27 mouse cellular contexts compared by ENCODE assay signal in the genomic region with DNA sequence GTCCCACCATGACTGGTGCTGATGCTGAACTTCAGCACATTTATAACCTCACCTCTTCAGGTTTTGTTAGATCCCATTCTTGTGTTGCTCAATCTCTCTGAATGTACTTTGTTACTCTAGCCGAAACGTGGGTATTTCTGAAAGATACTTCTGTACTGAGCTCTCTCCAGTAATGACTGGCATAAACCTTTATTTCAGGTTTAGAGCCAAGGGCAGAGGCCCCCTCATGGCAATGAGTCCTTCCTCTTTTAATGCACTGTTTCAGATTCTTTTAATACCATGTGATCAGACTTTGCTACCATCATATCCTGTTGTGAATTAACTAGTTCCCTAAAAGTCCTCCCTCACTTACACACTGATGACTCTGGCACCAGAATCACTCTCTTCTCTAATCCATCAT. TPM values are rescaled to one million over a fixed set of nuclear protein-coding genes. Genes with fewer than 3 reads are reported as not detected.
A peak's percentile ranks its signal among the peaks of the same experiment; 100 is the strongest.
DNase-seq lines count a peak whose midpoint lies in the region; ATAC-seq and TF ChIP-seq lines count a peak whose summit lies in the region.
"Had no signal": no experiment of that assay in that cellular context is flagged by ENCODE, and none has a peak within 500 bp of the region (broad histone marks: within the 10 kb centered on the region; RNA-seq: fewer than 3 reads in every experiment).

No protein-coding gene starts in this region.

- H3K4me3 ChIP-seq in liver, postnatal 0 days (ENCODE audit: low read depth, low read length), result no peak overlapping the region
- H3K4me3 ChIP-seq: embryonic facial prominence, embryonic 15.5 days; gastrocnemius, adult 2 months; hindbrain, embryonic 10.5 days; limb, embryonic 13.5 days; midbrain, embryonic 13.5 days; neural tube, embryonic 15.5 days had no signal

- no peak for TF ChIP-seq CTCF in liver, postnatal 0 days (IDR thresholded peaks at IDR 0.05; ENCODE audit: low read depth)

- no peak overlapping the region for H3K27ac ChIP-seq in liver, postnatal 0 days (ENCODE audit: low read depth)
- H3K27ac ChIP-seq: embryonic facial prominence, embryonic 15.5 days; gastrocnemius, adult 2 months; hindbrain, embryonic 10.5 days; hindbrain, postnatal 0 days; kidney, postnatal 0 days; limb, embryonic 13.5 days; midbrain, embryonic 13.5 days; neural tube, embryonic 15.5 days; stomach, postnatal 0 days had no signal

- peak; percentile 47; the same call in 1 of the 2 replicates for ATAC-seq in liver, postnatal 0 days
- ATAC-seq in granulocyte monocyte progenitor cell, adult 5-6 weeks (replicated peaks; ENCODE audit: poor library complexity, severe bottlenecking), result peak; percentile 100
- peak; percentile 97 for ATAC-seq in neutrophil, adult 5-6 weeks (ENCODE audit: extremely low read depth, insufficient number of reproducible peaks, low FRiP score, poor library complexity, severe bottlenecking)
- ATAC-seq in frontal cortex, adult (ENCODE audit: low TSS enrichment), result no peak
- ATAC-seq: activated CD4-positive, CD25-positive, alpha-beta regulatory T cell, adult 4 months; forebrain, postnatal 0 days; hindbrain, postnatal 0 days; intestine, postnatal 0 days; midbrain, embryonic 13.5 days; Patski had no signal

- TF ChIP-seq EP300 in liver, postnatal 0 days (IDR thresholded peaks at IDR 0.05; ENCODE audit: low read depth), result no peak

- H3K36me3 ChIP-seq in liver, postnatal 0 days (replicated peaks; ENCODE audit: insufficient read depth, low read length), result peaks cover 21% of the 10 kb centered on the region

- no peaks in the 10 kb centered on the region for H3K9me3 ChIP-seq in liver, postnatal 0 days (ENCODE audit: low read length)
- H3K9me3 ChIP-seq: embryonic facial prominence, embryonic 15.5 days; hindbrain, embryonic 10.5 days; limb, embryonic 13.5 days; midbrain, embryonic 13.5 days; neural tube, embryonic 15.5 days had no signal

- H3K9ac ChIP-seq in liver, postnatal 0 days (replicated peaks), result no peak overlapping the region
- H3K9ac ChIP-seq: embryonic facial prominence, embryonic 15.5 days; forebrain, postnatal 0 days; limb, embryonic 13.5 days; midbrain, embryonic 13.5 days; neural tube, embryonic 15.5 days had no signal

- no peaks in the 10 kb centered on the region for H3K4me1 ChIP-seq in liver, postnatal 0 days (ENCODE audit: insufficient read depth)
- H3K4me1 ChIP-seq: embryonic facial prominence, embryonic 15.5 days; hindbrain, embryonic 10.5 days; limb, embryonic 13.5 days; midbrain, embryonic 13.5 days; neural tube, embryonic 15.5 days had no signal

- no peaks in the 10 kb centered on the region for H3K27me3 ChIP-seq in liver, postnatal 0 days (ENCODE audit: insufficient read depth, low read length)
- H3K27me3 ChIP-seq: embryonic facial prominence, embryonic 15.5 days; limb, embryonic 13.5 days; midbrain, embryonic 13.5 days; neural tube, embryonic 15.5 days; Patski had no signal

- no peak for DNase-seq in liver, postnatal 0 days
- no peak for DNase-seq in liver
- peak; percentile 64 to 72 for DNase-seq in B cell, adult 2 months
- DNase-seq in heart, postnatal 4 days, result no peak
- DNase-seq: adrenal gland, postnatal 10 days; cerebellum, adult 11-12 months; cerebellum, postnatal 25 days; forebrain, postnatal 0 days; gastrocnemius, adult 2 months; heart, adult 18-20 months; layer of hippocampus, postnatal 36 days; right cerebral cortex, postnatal 25 days; thymus, postnatal 25 days had no signal

- H3K4me2 ChIP-seq in liver, postnatal 0 days (ENCODE audit: low read depth, low read length), result no peak overlapping the region
- H3K4me2 ChIP-seq: embryonic facial prominence, embryonic 15.5 days; limb, embryonic 13.5 days; midbrain, embryonic 13.5 days; neural tube, embryonic 15.5 days had no signal

- WGBS in liver, postnatal 0 days (ENCODE audit: insufficient replicate concordance), result 61% methylated on average over 2 of the region's 2 CpGs

RNA-seq across cellular contexts. Expression of a gene that starts 27.2 kb away (rescaled TPM):
- polyA plus RNA-seq in liver, postnatal 0 days (2015; fragmentation: Nextera tagmentation; extraction: Ambion mirVana), result 5.4 and 6.8 TPM in 2 replicates
- 35.4 and 70.5 TPM in 2 replicates for total RNA-seq in granulocyte monocyte progenitor cell, adult 5-6 weeks (2014; fragmentation: Nextera tagmentation)
- total RNA-seq in granulocyte monocyte progenitor cell, adult 5-6 weeks (2017), result 43.9 and 61.3 TPM in 2 replicates
- total RNA-seq in neutrophil, adult 5-6 weeks (2017), result 49.3 and 50.8 TPM in 2 replicates
- total RNA-seq in heart, postnatal 4 days (2021), result 10 to 100 TPM; 38.4 to 39.0 TPM

Comparison
In these comparisons a context has a peak if more than half of its experiments do, and no peak if none do; other contexts are left out.
1. DNase-seq: peak in B cell, adult 2 months (2 of 2); none in liver, postnatal 0 days (single experiment), liver (single experiment) and heart, postnatal 4 days (single experiment).